Mouse (Mus musculus) gastrocnemius, postnatal 25 days (tissue): ENCODE results near the gene Itch. TPM values are rescaled to one million over a fixed set of nuclear protein-coding genes. Genes with fewer than 3 reads are reported as not detected.
"Not testable (repeated sequence)": the region's sequence is repeated elsewhere in the genome, so short reads cannot be mapped to it uniquely, and the experiment has no call there.

Source experiments
- DNase-seq: peaks from one replicate; pipeline ENCODE4 v3.0.0; 2022
- total RNA-seq, 2 experiments: library from RNA; stranded (reverse); gene quantifications; 1 replicate in 1 of 2; 2 replicates in 1 of 2; pipeline ENCODE4 v1.2.3; 2021

The Itch gene
- total RNA-seq, 2 experiments from 2014 or later = 17.5 to 17.8 TPM

DNA sequence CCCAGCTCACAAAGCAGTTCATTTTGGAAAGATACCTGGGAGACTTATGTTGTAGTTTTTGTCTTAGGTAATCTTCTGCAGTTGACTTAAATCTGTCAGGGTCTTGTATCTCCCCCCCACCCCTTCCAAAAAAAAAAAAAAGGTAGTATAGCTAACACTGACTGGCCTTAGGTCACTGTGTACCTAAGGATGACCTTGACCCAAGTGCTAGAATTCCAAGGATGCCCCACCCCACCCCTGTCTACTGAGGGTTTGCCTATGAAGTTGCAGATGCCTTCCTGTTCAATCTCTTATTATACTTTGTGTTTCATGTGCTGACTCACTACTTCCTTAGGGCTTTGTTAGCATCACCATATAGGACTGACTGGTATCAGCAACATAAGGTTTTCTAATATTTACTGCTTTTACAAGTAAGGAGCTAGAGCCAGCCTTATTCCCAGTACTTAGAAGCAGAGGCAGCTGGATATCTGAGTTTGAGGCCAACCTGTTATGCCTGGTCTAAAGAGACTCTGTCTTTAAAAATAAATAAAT, 8.8 kb downstream of the Itch start:
- no peak for DNase-seq

DNA sequence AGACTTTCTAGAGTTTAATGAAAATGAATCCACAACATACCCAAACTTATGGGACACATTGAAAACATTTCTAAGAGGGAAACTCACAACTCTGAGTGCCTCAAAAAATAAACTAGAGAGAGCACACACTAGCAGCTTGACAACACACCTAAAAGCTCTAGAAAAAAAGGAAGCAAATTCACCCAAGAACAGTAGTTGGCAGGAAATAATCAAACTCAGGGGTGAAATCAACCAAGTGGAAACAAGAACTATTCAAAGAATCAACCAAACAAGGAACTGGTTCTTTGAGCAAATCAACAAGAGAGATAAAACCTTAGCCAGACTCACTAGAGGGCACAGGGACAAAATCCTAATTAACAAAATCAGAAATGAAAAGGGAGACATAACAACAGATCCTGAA, 16.0 kb downstream of the Itch start:
- not testable (repeated sequence) for DNase-seq

- no peak for DNase-seq
These were observed 74.1 kb downstream of the Itch start for GRCm38 (mm10) chr2:155207419-155207818.

DNA sequence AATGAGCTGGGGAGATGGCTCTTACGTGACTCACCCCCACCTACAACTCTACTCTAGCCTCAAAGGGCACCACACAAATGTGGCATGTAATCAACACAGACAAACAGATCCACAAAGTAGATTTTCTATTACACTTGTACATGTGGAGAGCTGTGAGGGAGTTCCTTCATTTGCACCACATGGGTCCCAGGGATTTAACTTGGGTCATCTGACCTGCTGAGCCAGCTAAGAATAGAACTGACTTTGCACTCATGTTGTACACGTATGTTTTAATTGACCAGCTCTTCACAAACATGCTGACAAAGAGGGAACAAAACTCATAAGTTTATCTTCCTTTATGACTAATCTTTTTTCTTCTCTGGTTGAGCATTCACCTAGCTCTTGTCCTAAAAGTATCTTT, 89.8 kb downstream of the Itch start:
- DNase-seq = no peak

DNA sequence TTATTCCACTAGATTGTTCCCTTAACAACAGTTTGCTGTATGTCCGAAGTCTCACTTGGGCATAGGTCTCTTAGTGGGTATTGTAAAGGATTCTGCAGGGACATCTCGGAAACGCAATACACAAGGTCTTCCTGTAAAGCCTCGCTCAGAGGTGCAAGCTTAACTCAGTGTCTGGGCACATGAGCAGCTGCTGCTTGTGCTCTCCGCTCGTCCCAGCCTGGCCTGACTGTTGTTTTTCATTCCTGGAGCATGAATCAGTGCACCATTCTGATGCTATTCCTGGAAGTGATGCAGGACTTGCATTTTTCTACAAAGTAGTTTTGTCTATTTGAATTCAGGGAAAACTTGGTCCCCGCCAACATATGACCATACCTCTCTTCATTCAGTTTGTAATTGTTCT, 91.4 kb downstream of the Itch start:
- no peak for DNase-seq

DNA sequence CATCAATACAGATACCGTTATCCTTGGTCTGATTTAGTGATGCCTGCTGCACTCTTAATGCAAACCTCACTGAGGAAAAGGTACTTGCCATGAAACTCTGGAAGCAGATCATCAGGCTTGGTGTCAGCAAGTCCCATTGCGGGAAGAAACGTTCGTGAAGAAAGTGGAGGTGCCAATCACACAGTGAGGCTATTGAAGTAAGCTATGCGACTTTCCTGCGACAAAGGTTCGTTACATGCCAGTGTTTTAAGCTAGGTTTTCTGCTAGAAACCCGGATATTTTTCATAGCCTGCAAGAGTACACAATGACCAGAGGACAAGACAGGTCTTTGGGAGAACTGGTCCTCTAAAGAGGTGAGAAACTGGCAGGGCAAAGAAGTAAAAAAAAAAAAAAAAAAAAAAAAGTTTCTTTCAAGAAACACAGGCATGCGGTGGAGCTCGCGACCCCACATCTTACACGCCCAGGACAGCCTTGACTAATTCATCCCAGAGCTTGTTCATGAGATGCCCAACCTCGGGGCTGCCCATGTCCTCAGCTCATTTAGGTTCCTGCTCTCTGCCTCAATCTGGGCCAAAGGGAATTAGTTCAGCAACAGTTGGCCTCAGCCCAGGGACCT, 102.5 kb downstream of the Itch start:
- DNase-seq = no peak

DNA sequence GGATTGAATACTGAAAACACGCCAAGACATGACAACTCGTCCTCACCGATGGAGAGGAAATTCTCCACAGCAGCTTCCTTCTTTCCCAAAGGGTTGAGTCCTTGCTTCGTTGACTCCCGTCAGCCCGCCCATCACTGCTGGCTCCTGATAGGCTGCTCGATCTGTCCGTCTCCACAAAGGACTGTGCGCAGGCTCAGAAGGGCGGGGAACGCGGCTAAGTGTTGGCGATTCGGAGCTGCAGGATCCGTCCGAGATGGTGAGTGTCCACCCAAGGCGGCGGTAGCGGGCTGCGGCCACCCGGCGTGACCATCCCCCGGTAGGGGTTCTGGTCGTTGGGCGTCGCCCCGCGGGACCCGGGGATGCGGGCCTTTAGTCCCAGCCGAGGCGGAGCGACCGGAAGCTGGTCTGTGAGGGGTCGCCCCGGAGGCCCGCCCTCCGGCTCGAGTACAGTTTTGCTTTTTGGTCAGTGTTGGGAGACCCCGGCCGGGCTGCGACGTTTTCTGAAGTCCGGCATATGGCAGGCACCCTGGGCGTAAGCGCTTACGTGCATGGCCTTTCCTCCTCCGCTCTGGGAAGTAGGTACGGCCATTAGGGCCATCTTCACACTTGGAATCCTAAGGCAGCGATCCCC, 103.2 kb downstream of the Itch start, which contains the start of gene Dynlrb1:
TSS of gene Dynlrb1 (plus strand) at position 172 of the 631 bp plus-strand sequence.
- DNase-seq = peak; percentile 98

DNA sequence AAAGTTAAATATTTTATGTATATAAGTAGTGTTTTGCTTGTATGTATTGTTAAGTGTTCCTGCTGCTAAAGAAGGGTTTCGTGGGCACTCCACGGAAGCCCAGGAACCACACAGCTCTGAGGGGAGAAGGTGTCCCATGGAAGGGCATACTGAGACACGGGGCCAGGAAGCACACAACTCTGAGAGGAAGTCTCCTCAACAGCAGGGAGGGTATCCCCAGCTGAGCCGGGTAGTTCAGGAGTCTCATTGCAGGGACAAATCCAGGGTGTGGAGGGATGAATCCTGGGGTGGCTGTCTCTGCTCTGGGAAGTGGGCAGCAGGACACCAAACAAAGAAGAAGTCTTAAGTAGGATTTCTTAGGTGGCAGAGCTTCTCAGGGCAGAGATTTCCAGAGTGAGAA, 104.0 kb downstream of the Itch start:
- no peak for DNase-seq

- no peak for DNase-seq
These were observed 107.6 kb downstream of the Itch start for GRCm38 (mm10) chr2:155240915-155241314.

DNA sequence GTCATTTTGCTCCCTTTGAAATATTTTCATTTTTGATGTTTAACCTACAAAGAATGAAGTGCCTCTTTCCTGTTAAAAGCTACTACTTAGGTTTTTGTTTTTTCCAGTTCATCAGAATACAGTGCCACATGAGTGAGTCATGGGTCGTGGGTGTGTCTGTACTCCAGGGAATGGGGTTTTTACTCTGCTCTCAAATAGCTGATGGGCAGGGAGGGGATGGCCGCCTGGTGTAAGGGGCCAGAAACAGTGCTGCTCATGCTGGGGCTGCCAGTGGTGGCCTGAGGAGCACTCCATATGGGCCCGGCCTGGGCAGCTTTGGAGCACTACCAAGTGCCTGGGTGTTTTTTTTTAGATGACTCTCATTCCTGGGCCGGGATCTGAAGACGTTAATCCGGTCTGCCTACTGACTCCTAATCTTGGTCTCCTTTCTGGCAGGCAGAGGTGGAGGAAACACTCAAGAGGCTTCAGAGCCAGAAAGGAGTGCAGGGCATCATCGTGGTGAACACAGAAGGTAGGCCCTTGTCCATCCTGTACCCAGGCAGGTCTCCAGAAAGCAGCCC, 109.1 kb downstream of the Itch start:
- DNase-seq = peak; percentile 53

- DNase-seq = no peak
These were observed 112.9 kb downstream of the Itch start for GRCm38 (mm10) chr2:155246231-155246630.

DNA sequence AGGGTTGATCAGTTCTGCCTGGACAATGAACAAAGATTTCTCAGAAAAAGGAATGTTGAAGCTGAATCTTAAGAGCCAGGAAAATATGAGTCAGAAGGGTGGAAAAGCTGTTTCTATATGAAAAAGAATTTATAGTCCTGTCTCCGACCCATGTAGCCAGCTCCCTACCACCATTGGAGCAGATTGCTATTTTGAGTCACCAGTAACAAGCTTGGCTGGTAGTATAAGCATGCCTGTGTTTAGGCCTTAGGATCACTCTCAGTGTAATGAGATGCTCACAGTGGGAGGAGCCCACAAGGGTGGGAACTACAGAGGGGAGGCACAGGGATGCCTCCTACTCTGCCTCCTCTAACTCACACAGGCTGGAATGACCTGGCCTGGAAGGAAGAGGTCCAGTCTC, 114.9 kb downstream of the Itch start:
- no peak for DNase-seq

GRCm38 (mm10) chr2:155248718-155249117, 115.4 kb downstream of the Itch start:
- DNase-seq = no peak

DNA sequence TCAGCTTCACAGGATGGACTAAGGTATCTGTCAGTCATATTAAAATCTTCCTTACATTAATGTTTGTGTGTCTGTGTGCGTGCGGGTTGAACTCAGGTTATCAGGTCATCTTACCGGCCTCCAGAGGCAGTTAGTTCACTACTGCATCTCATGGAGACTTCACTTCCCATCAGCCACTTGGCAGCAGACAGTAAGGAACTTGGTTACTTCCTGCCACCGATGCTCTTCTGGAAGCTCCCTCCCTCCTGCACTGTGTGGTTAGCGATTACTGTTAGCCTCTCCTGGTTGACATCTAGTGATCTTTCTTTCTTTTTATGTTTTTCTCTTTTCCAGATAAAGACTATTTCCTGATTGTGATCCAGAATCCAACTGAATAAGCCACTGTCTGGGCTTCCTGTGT, 116.3 kb downstream of the Itch start:
- no peak for DNase-seq

GRCm38 (mm10) chr2:155265526-155265925, 132.2 kb downstream of the Itch start:
- no peak for DNase-seq

DNA sequence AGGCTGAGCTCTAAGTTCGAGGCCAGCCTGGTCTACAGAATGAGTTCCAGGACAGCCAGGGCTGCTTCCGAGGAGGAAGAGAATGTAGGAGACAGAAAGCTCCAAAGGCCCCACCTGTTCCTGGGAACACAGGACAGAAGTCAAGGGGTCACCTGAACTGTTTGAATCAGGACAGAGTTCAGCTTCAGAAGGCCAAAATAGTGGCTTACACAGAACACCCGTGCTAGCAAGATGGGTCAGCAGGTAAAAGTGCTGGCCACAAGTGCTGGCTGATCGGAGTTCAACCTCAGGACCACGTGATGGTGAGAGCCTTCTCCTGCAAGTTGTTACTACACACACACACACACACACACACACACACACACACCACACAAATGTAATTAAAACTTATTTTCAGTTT, 133.6 kb downstream of the Itch start:
- no peak for DNase-seq

- DNase-seq = no peak
These were observed 138.6 kb downstream of the Itch start for GRCm38 (mm10) chr2:155271957-155272356.

GRCm38 (mm10) chr2:155272396-155273170, 139.3 kb downstream of the Itch start:
- DNase-seq = no peak

DNA sequence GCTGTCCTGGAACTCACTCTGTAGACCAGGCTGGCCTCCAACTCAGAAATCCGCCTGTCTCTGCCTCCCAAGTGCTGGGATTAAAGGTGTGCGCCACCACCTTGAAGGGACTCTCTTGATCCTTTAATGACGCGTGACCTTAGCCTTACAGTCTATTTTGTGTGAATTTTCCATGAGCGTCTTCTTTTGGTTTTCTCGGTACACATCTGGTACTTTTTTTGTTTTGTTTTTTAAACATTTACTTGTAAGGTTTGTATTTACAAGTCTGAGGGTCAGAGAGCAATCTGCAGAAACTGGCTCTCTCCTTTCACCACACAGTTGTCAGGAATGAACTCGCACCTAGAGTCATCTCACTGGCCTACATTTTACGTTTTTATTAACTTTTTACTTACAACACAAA, 140.3 kb downstream of the Itch start:
- no peak for DNase-seq

DNA sequence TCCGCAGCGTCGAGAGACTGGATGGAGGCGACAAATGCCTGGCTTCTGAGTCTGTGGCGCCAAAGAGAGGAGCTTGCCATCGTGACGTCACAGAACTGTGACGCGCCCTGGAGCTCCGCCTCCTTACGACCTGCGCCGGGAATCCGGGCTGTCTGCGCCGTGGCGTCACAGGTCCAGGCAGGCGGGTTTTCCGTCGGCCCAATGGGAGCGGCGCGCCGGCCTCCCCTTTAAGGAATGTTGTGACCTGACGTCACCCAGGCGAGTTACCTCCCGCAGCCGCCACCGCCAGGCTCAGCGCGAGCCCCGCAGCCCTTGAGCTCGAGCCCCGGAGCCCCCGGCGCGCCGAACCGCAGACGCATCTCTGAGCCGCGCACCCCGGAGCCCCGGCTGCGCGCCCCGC, 142.9 kb downstream of the Itch start, which contains the start of gene Map1lc3a:
TSS of gene Map1lc3a (plus strand) at position 103 of the 400 bp plus-strand sequence.
- peak; percentile 94 for DNase-seq
